Mouse (Mus musculus): ENCODE results near the gene Exosc5.

DNA sequence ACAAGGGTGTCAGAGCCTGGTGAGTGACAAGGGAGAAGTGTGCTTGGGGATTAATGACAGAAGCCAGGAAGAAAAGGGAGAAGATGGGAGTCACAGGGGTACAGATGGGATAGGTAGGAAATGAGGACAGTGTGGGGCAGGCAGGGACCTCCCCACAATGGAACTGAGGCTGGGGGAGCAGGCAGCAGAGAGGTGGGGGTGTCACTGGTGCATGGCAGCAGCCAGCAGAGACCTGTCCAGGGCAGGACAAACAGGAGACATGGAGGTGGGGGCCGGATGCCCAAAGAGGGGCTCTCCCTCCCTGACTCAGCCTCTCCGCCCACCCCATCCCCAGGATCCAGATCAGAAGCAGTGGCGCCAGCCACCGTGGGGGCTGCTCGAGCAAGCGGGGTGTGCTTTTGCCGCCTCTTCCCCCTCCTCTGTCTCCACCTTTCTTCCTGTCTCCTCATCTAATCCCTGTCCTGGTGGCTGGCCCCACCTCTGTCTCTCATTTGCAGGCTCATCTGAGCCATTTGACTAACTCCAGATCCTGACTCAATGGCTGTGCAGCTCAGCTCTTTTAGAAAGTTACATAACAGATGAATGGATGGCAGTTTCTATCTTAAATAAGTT is 51.7 kb downstream of the Exosc5 start:
- no peak for TF ChIP-seq CTCF (IDR thresholded peaks at IDR 0.05; ENCODE audit: low read depth)
- TF ChIP-seq EP300 (optimal IDR thresholded peaks at IDR 0.05): no peak
